Mouse (Mus musculus) spleen, postnatal 4 days (tissue): Measurements from ENCODE around the gene Spns3.

ENCODE experiments used
- DNase-seq, 2 experiments: peaks; one replicate each; pipeline ENCODE4 v3.0.0; 2022; ENCODE audit warnings: low spot score in 2 of 2

The Spns3 gene

GRCm38 (mm10) chr11:72485157-72485556 lies 65.1 kb downstream of the Spns3 start:
- no peak for DNase-seq

- DNase-seq = no peak
These were observed 65.8 kb downstream of the Spns3 start for GRCm38 (mm10) chr11:72484549-72484948.

GRCm38 (mm10) chr11:72481952-72482351 lies 68.4 kb downstream of the Spns3 start:
- peak in 1 of 2 experiments; percentile 63 for DNase-seq

- DNase-seq = no peak
These were observed 69.0 kb downstream of the Spns3 start for GRCm38 (mm10) chr11:72481313-72481712.

GRCm38 (mm10) chr11:72479499-72479898 lies 70.8 kb downstream of the Spns3 start:
- DNase-seq = no peak

- no peak for DNase-seq
These were observed 72.1 kb downstream of the Spns3 start for GRCm38 (mm10) chr11:72478228-72478627.

- no peak for DNase-seq
These were observed 72.7 kb downstream of the Spns3 start for GRCm38 (mm10) chr11:72477653-72478052.

- no peak for DNase-seq
These were observed 73.1 kb downstream of the Spns3 start for GRCm38 (mm10) chr11:72477182-72477581.

GRCm38 (mm10) chr11:72476074-72476625 lies 74.2 kb downstream of the Spns3 start:
- DNase-seq = no peak

GRCm38 (mm10) chr11:72475408-72475807 lies 74.9 kb downstream of the Spns3 start:
- no peak for DNase-seq

- DNase-seq = no peak
These were observed 75.4 kb downstream of the Spns3 start for GRCm38 (mm10) chr11:72474926-72475325.

- DNase-seq = no peak
These were observed 76.8 kb downstream of the Spns3 start for GRCm38 (mm10) chr11:72473540-72473939.

GRCm38 (mm10) chr11:72471381-72471780 lies 78.9 kb downstream of the Spns3 start:
- DNase-seq = no peak

GRCm38 (mm10) chr11:72470004-72470403 lies 80.3 kb downstream of the Spns3 start:
- DNase-seq = no peak

GRCm38 (mm10) chr11:72469217-72469616 lies 81.1 kb downstream of the Spns3 start:
- DNase-seq = peak in 1 of 2 experiments; percentile 55

- no peak for DNase-seq
These were observed 81.8 kb downstream of the Spns3 start for GRCm38 (mm10) chr11:72468525-72468924.

- no peak for DNase-seq
These were observed 83.4 kb downstream of the Spns3 start for GRCm38 (mm10) chr11:72466694-72467507.

GRCm38 (mm10) chr11:72465978-72466693 lies 84.2 kb downstream of the Spns3 start:
- peak in 1 of 2 experiments; percentile 53 for DNase-seq

GRCm38 (mm10) chr11:72464821-72465220 lies 85.5 kb downstream of the Spns3 start:
- no peak for DNase-seq

- DNase-seq = no peak
These were observed 88.8 kb downstream of the Spns3 start for GRCm38 (mm10) chr11:72461500-72461981.

- no peak for DNase-seq
These were observed 91.8 kb downstream of the Spns3 start for GRCm38 (mm10) chr11:72458502-72458901.

GRCm38 (mm10) chr11:72457995-72458496 lies 92.3 kb downstream of the Spns3 start:
- no peak for DNase-seq
